27 mouse cellular contexts compared by ENCODE assay signal in genomic region chr2:27981066-27981465, GRCm38 (mm10).
DNase-seq lines count a peak whose midpoint lies in the region; ATAC-seq and TF ChIP-seq lines count a peak whose summit lies in the region.
"Had no signal": no experiment of that assay in that cellular context is flagged by ENCODE, and none has a peak within 500 bp of the region (broad histone marks: within the 10 kb centered on the region; RNA-seq: fewer than 3 reads in every experiment).

No protein-coding gene starts in this region.

- DNase-seq in gonadal fat pad, adult 2 months (ENCODE audit: low read depth), result peak; percentile 62
- no peak for DNase-seq in adrenal gland, postnatal 4 days (ENCODE audit: low spot score in 2 of 2)
- no peak for DNase-seq in neural tube, embryonic 10.5 days (ENCODE audit: extremely low spot score, low spot score)
- DNase-seq: adrenal gland, postnatal 14 days; B cell, adult 2 months; cerebellum, adult 8-10 months; gastrocnemius, postnatal 36 days; heart, postnatal 14 days; kidney, postnatal 4 days; layer of hippocampus, adult 9-11 months; right cerebral cortex, adult 18-20 months; thymus, adult 18-20 months had no signal

- no peak for TF ChIP-seq POLR2A in bone marrow, adult 2 months (IDR thresholded peaks at IDR 0.05; ENCODE audit: borderline replicate concordance, control insufficient read depth, low read depth, low read length)

- no peaks in the 10 kb centered on the region for H3K27me3 ChIP-seq in intestine, embryonic 15.5 days (replicated peaks)
- H3K27me3 ChIP-seq in intestine, embryonic 16.5 days (replicated peaks; ENCODE audit: control insufficient read depth, insufficient read depth, low read length), result no peaks in the 10 kb centered on the region
- H3K27me3 ChIP-seq in liver, embryonic 16.5 days (ENCODE audit: control insufficient read depth, insufficient read depth, low read depth, low read length), result no peaks in the 10 kb centered on the region
- H3K27me3 ChIP-seq: heart, embryonic 12.5 days; kidney, embryonic 15.5 days; lung, embryonic 15.5 days; midbrain, embryonic 12.5 days; neural tube, embryonic 13.5 days; Patski had no signal

- no peaks in the 10 kb centered on the region for H3K9me3 ChIP-seq in intestine, embryonic 15.5 days
- H3K9me3 ChIP-seq in intestine, embryonic 16.5 days (ENCODE audit: control insufficient read depth, low read length), result no peaks in the 10 kb centered on the region
- no peaks in the 10 kb centered on the region for H3K9me3 ChIP-seq in liver, embryonic 16.5 days (replicated peaks; ENCODE audit: control insufficient read depth, low read length)
- H3K9me3 ChIP-seq: kidney, embryonic 15.5 days; lung, embryonic 15.5 days; midbrain, embryonic 12.5 days; neural tube, embryonic 13.5 days had no signal

- H3K4me1 ChIP-seq in intestine, embryonic 15.5 days (replicated peaks), result 0 out of 2 replicates have a peak, but pooled peaks cover 4% of the 10 kb centered on the region
- H3K4me1 ChIP-seq in intestine, embryonic 16.5 days (ENCODE audit: control insufficient read depth, insufficient read depth, low read length), result no peaks in the 10 kb centered on the region
- H3K4me1 ChIP-seq in bone marrow, adult 2 months (ENCODE audit: control insufficient read depth, insufficient read depth, low read length), result peaks cover 13% of the 10 kb centered on the region
- peaks cover 80% of the 10 kb centered on the region for H3K4me1 ChIP-seq in liver, embryonic 16.5 days (ENCODE audit: control insufficient read depth, low read depth, low read length)
- H3K4me1 ChIP-seq: heart, embryonic 12.5 days; kidney, embryonic 15.5 days; midbrain, embryonic 12.5 days; neural tube, embryonic 13.5 days had no signal

- peaks cover 9% of the 10 kb centered on the region; the same call in 1 of the 2 replicates for H3K36me3 ChIP-seq in intestine, embryonic 15.5 days
- 0 out of 2 replicates have a peak, but pooled peaks cover 3% of the 10 kb centered on the region for H3K36me3 ChIP-seq in intestine, embryonic 16.5 days (ENCODE audit: control insufficient read depth, insufficient read depth, low read length)
- no peaks in the 10 kb centered on the region for H3K36me3 ChIP-seq in liver, embryonic 16.5 days (ENCODE audit: control insufficient read depth, insufficient read depth)
- H3K36me3 ChIP-seq: neural tube, embryonic 13.5 days had no signal

- no peak overlapping the region for H3K4me3 ChIP-seq in intestine, embryonic 15.5 days (replicated peaks)
- no peak overlapping the region for H3K4me3 ChIP-seq in intestine, embryonic 16.5 days (ENCODE audit: low read length)
- H3K4me3 ChIP-seq in bone marrow, adult 2 months (replicated peaks; ENCODE audit: control insufficient read depth, low read depth, low read length), result no peak overlapping the region
- H3K4me3 ChIP-seq in liver, embryonic 16.5 days (ENCODE audit: low read depth, low read length), result peak overlapping the region; percentile 9; the same call in 1 of the 2 replicates
- H3K4me3 ChIP-seq: heart, embryonic 12.5 days; kidney, embryonic 15.5 days; lung, embryonic 15.5 days; midbrain, embryonic 12.5 days; neural tube, embryonic 13.5 days had no signal

- no peak for ATAC-seq in intestine, embryonic 15.5 days
- no peak for ATAC-seq in intestine, embryonic 16.5 days
- ATAC-seq in liver, embryonic 16.5 days (ENCODE audit: low read depth), result no peak
- no peak for ATAC-seq in activated CD4-positive, CD25-positive, alpha-beta regulatory T cell, adult 4 months
- ATAC-seq: forebrain, embryonic 16.5 days; intestine, postnatal 0 days; Patski had no signal

- 0 out of 2 replicates have a peak overlapping the region, but pooled peaks have one; percentile 9 for H3K27ac ChIP-seq in intestine, embryonic 15.5 days
- H3K27ac ChIP-seq in intestine, embryonic 16.5 days (ENCODE audit: low read length), result no peak overlapping the region
- H3K27ac ChIP-seq in bone marrow, adult 2 months (ENCODE audit: control insufficient read depth, insufficient read depth, low read depth, low read length, poor library complexity), result peak overlapping the region; percentile 79
- peak overlapping the region; percentile 93 for H3K27ac ChIP-seq in liver, embryonic 16.5 days (ENCODE audit: low read length)
- H3K27ac ChIP-seq: hindbrain, embryonic 14.5 days; kidney, embryonic 15.5 days; macrophage; midbrain, embryonic 12.5 days; neural tube, embryonic 13.5 days had no signal

- 89% methylated on average over 2 of the region's 2 CpGs for WGBS in intestine, embryonic 15.5 days
- WGBS in intestine, embryonic 16.5 days, result 87% methylated on average over 2 of the region's 2 CpGs
- 88% methylated on average over 2 of the region's 2 CpGs for WGBS in bone marrow, adult 2 months
- WGBS in liver, embryonic 16.5 days (ENCODE audit: insufficient replicate concordance), result 68% methylated on average over 2 of the region's 2 CpGs

- no peak overlapping the region for H3K9ac ChIP-seq in intestine, embryonic 15.5 days
- no peak overlapping the region for H3K9ac ChIP-seq in intestine, embryonic 16.5 days (ENCODE audit: low read depth, low read length)
- H3K9ac ChIP-seq in liver, embryonic 16.5 days (ENCODE audit: low read depth, low read length), result peak overlapping the region; percentile 69
- H3K9ac ChIP-seq: heart, embryonic 12.5 days; hindbrain, embryonic 14.5 days; kidney, embryonic 15.5 days; lung, embryonic 15.5 days; midbrain, embryonic 12.5 days; neural tube, embryonic 13.5 days had no signal

- H3K4me2 ChIP-seq in intestine, embryonic 15.5 days (replicated peaks), result no peak overlapping the region
- no peak overlapping the region for H3K4me2 ChIP-seq in intestine, embryonic 16.5 days (ENCODE audit: low read depth, low read length)
- H3K4me2 ChIP-seq in liver, embryonic 16.5 days (ENCODE audit: low read depth, low read length), result peak overlapping the region; percentile 52
- H3K4me2 ChIP-seq: heart, embryonic 12.5 days; hindbrain, embryonic 14.5 days; kidney, embryonic 15.5 days; lung, embryonic 15.5 days; midbrain, embryonic 12.5 days; neural tube, embryonic 13.5 days had no signal

- no peak for TF ChIP-seq CTCF in bone marrow, adult 2 months (IDR thresholded peaks at IDR 0.05; ENCODE audit: control insufficient read depth, insufficient read depth, low read length)
